Mouse (Mus musculus) left cerebral cortex, adult 18-20 months (tissue): ENCODE results near the gene Car5b. TPM values are rescaled to one million over a fixed set of nuclear protein-coding genes. Genes with fewer than 3 reads are reported as not detected.

ENCODE experiments used
- DNase-seq, 2 experiments: peaks; one replicate each; pipeline ENCODE4 v3.0.0; 2021 to 2022; ENCODE audit warnings: low spot score in 2 of 2, mixed read lengths in 1 of 2
- long read RNA-seq, 2 experiments: library from polyadenylated mRNA; stranded (forward); transcript quantifications; one replicate each; pipeline ENCODE4 v2.0.0; 2021
- total RNA-seq, 2 experiments: library from RNA; stranded (reverse); gene quantifications; 2 replicates each; pipeline ENCODE4 v1.2.3; 2021

Gene Car5b
- 1 to 10 TPM; 2.7 to 3.4 TPM for total RNA-seq
- long read RNA-seq, experiment 1, partial matches to known transcripts, result 0 of 2 reads
- long read RNA-seq, experiment 1, other reads (novel, unspliced or antisense), result 0 of 2 reads
- long read RNA-seq, experiment 2, result 0 reads

DNA sequence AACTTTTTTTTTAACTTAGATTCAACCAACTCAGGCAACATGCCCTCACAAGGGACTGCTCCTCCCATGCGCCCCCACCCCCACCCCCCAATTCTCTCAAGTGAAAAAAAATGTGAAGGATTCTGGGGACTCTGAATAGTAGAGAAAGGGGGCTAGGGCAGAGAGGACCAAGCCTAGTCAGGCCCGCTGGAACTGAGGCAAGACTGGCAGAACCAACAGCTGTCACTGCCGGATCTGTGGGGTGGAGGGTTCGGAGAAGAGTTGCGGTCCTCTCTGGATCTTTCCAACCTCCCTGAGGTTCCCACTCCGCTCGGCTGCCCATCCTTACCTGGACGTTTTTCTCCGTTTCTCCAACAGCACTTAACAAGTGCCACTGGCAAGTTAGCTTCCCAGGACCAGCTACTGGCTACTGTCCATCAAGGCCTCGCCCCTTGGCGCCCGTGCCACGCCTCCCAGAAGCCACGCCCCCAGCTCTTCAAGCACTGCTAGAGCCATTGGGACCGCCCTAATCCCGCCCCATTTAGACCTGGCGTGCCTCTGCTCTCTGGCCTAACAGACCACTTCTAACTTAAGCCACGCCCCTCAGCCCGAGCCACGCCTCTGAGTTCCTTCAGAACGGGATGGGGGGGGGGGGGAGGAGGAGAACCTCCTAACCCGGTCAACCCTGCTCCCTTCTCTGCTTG is at the start of gene Car5b:
Car5b (minus strand) TSS at position 391 of the 683 bp plus-strand sequence.
- peak; percentile 30 to 42 for DNase-seq

DNA sequence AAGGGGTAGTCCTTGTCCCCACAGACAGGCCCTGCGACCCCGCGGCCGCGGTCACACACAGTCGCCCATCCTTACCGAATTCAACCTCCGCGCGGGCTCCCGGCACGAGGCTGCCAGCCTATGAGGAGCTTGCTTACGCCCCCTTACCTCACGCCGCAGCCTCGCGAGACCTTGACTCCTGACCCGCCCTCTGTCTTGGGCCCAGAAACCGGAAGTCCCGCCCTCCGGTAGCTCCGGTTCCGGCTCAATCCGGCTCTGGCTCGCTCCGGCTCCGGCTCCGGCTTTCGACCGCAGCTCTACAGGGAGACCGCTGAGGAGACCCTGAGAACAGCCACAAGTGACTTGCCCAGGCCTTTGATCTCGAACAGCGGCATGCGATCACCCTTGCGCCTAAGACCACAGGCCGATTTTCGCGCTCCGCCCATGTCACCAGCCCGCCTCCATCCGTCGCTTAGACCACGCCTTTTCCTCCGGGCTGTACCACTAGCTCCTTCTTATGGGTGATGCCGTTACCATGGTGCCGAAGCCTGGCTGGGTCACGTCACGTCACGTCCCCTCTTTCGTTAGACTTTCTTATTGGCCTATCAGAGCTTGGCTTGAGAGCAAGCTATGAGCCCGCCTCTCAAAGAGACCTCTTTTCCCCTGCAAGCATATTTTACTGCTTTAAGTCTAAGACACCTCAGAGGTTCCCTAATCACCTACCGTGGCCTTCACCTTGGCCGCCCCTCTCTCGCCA is 48.4 kb upstream of the Car5b start, which contains the start of gene Siah1b:
Siah1b (minus strand) TSS at position 454 of the 736 bp plus-strand sequence.
- DNase-seq, result peak; percentile 83 to 88

DNA sequence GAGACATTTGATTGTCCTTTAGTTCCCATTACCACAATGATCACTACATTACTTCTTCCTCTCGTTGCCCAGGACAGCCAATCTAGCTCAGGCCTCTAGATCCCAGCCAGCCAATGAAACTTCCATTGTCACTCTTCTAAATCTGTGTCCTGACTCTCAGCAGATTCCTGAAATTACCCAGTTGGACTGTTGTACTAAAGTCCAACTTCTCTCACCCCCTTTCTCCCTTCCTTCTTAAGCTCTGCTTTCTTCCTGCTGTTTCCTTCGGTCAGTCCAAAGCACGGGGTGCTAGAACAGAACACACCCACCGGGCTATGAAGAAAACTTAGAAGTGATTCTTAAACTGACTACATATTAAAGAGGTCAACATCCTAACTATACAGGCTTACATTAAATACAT is 41.2 kb upstream of the Car5b start:
- no peak for DNase-seq

DNA sequence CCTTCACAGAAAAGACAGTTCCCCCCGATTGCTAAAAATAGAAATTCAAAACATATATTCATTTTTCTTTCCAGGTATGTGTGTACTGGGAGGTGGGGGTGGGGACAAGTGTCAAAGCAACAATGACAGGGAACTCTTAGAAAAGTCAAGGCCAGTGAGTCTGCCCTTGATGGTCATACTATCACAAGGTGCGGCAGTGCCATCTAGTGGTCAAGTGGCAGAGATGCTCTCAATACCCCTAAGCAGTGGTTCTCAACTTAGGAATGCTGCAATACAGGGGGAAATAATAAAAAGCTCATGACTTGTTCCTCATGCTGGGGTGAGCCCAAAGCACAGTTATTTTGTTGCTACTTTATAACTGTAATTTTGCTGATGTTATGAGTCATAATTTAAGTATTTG is 38.4 kb upstream of the Car5b start:
- peak; percentile 65 to 68 for DNase-seq

DNA sequence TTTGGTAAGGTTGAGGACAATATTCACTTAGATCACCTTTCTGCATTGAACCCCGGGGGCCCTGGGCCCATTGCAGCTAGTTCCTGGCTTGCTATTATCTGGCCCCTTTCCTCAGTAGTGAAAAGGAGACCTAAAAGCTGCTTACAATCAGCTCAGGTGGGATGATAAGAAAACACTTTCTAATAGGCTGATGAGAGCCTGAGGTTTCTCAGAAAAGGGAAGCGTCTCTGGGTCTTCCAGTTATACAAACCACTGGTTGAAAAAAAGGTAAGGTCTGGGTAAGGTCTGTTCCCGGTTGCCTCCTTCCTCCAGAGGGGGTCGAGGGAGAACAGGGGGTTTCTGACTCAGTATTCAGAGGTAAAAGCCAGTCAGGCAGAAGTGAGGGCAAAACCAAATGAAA is 31.3 kb upstream of the Car5b start:
- no peak for DNase-seq

- no peak for DNase-seq
Measured at GRCm38 (mm10) chrX:164058523-164058922, 30.7 kb upstream of the Car5b start.

DNA sequence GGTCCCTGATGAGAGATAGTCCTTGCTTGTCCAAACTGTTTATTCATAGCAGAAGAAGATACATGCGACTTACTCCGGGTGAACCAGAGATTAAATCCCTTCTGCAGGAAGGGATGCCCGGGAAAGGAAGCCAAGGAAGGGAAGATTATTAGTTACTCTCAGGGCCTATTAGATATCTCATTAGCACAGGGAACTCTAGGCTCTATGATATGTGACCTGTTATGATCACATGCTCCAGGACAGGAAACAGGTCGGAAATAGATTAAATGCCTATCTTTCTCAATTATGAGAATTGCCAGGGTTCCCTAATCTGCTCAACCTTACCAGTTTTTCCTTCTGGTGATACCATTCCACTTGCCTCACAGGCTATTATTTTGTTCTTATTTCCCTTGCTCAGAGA is 27.9 kb upstream of the Car5b start:
- DNase-seq, result no peak

GRCm38 (mm10) chrX:164046736-164047135 is 18.9 kb upstream of the Car5b start:
- DNase-seq, result no peak

- DNase-seq, result peak; percentile 40 to 49
Measured at GRCm38 (mm10) chrX:164042069-164042468, 14.3 kb upstream of the Car5b start.

DNA sequence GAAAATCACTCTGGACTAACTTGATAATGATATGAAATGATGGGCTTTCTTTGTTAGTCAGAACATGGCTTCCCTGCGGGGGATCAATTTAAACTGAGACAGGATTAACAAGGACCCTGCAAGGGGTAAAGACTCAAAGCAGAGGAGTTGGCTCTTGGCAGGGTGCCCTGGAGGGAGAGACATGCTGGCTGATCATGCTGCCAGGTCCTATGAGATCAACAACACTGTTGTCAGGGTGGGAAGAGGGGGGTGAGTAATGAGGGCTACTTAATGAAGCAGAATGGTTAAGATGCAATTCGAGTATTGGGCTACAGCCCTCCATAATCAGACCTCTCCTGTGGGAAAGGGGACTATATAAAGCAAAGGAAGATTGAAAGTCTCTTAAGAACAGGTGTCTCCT is 11.1 kb upstream of the Car5b start:
- DNase-seq, result no peak

DNA sequence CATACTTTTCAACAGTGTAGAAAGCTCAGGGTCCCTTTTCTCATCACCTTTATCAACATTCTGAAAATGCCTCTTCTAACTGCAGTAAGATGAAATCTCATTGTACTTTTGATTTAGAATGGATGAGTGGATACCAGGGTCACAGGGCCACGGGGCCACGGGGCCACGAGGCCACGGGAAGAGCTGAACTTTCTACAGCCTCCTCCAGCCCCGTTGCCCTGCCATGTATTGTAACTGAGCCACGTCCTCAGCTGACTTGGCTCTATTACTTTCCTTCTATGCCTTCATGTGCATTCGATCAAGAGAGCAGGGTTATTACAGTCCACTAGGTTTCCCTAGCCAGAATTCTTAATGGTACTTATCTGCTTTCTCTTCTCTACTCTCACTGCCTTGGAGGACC is 8.1 kb upstream of the Car5b start:
- no peak for DNase-seq

DNA sequence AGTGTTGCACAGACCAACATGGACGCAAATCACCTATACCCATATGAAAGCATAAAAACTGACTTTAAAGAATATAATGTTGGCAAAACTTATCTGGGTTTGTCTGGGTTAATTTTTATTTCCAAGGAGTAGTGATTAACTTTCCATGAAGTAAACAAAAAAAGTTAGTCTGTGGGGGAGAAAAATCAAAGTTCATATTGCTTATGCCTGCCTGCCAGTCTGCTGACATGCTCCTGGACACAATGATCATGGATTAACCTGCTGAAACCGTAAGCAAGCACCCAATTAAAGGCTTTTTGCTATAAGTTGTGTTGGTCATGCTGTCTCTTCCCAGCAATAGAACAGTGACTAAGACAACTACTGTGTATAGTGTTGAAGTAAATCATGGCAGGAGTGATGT is 7.6 kb upstream of the Car5b start:
- DNase-seq, result no peak

DNA sequence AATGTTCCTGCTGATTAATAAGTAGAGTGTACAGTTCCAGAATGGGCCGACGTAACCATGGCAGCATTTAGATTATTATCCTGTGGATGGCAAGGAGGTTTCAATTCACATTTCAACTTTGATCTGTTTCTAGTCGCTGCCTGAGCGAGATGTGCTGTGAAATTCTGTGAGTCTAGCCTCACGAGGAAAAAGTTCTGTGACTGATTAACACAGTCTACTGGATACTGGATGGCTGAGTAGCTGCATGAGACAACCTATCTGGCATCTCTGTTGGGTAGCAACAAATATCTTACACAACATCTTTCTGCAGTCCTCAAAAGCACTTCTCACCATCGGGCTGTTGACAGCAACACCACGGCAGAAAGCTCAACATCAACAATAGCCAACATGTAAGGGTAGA is 4.7 kb upstream of the Car5b start:
- DNase-seq, result no peak

DNA sequence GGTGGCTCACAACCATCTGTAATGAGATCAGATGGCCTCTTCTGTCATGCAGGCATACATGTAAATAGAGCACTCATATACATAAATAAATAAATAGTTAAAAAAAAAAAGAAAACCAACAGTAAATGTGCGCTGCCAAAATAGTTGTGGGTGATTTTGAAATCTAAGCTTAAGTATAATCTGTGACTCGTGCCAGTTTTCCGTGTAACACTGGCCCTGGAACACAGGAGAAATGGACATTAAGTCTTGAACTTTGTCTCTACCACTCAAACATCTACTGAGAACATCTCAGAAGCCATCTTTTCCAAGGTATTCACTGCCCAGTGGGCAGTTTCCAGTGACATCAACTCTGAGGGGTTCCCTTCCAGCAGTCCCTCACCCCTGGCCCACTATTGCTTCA is 12.2 kb downstream of the Car5b start:
- no peak for DNase-seq

DNA sequence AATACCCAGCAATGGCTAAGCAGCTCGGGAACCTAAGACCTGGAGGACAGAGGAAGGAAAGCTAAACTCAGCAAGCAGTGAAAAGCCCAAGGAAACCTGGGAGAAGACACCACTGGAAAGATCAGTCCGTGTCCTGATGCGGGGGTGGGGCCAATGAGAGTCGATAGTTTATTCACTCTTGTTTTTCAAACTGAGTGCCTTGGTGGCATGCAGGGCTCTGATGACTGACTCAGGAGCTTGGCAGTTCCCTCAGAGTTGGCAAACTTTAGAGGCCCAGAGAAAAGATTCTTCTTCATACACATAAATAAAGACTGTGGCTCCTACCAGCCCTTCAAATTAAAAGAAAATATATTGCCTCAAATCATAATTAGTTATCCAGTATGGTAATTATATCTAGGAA is 12.8 kb downstream of the Car5b start:
- no peak for DNase-seq

GRCm38 (mm10) chrX:164013318-164013717 is 14.5 kb downstream of the Car5b start:
- no peak for DNase-seq

DNA sequence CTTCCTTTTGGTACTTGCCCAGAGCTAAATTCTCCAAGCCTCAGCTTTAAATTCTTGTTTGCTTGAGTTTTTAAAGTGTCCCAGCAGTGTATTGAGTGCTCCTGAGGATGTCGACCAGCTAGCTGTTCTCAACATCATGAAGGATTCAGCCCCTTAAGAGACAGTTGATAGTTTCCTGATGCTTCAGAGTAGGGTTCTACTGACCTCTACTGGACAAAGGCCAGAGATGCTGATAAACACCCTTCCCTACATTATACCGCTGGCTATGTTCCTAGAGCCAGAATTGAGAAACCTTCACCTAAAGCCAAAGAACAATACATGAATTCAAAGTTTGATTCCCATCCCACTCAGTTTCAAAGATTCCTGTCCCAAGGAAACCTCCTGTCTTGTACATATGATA is 23.0 kb downstream of the Car5b start:
- no peak for DNase-seq

- DNase-seq, result no peak
Measured at GRCm38 (mm10) chrX:163999848-164000247, 27.9 kb downstream of the Car5b start.

DNA sequence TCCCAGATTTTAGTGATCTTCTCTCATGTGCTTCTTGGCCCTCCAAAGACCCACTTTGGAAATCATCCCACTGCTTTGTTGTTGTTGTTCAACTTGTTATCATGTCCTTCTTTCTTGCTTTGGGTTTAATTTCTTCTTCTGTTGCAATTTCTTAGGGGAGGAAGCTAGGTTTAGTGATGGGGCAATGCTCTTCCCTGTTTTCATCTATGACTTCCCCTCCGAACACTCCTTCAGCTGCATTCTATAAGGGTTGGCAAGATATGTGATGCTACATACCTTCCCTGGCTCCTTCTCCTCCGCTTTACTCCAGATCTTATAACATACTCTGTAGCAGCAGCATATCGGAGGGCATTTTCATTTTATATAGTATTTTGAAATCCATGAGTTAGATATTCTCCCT is 31.0 kb downstream of the Car5b start:
- no peak for DNase-seq

DNA sequence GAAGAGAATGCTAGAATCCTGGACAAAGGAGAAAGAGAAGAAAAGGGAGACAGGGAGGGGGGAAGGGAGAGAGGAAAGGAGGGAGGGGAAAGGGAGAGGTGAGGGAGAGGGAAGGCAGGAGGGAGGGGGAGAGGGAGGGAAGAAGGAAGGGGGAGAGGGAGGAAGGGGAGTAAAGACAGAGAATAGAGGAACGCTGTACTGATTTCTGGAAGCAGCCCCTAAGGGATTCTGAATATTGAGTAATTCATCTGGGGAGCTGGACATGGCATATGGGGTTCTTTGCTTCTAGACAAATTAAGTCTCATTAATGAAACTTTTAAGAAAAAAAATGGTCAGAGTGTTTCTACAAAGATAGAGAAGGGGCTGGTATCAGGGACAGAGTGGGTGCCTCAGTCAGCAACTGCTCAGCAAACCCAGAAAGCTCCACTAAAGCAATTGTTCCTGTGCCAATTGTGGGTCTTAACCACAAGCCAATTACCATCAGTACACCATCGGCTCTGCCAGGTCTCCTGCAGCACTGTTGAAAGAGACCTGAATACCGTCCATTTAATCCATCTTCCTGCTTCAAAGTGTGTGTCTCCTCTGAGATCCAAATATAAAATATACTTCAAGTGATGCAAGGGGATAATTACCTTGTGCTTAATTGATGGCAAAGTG is 40.0 kb downstream of the Car5b start:
- no peak for DNase-seq

- no peak for DNase-seq
Measured at GRCm38 (mm10) chrX:163982129-163982528, 45.7 kb downstream of the Car5b start.

- no peak for DNase-seq
Measured at GRCm38 (mm10) chrX:163981500-163981899, 46.3 kb downstream of the Car5b start.
